Mouse (Mus musculus) layer of hippocampus, adult 18-20 months (tissue): ENCODE measurements around the gene Snx18. TPM values are rescaled to one million over a fixed set of nuclear protein-coding genes. Genes with fewer than 3 reads are reported as not detected.

Experiments
- DNase-seq, 2 experiments: peaks; one replicate each; pipeline ENCODE4 v3.0.0; 2022; ENCODE audit warnings: low spot score in 2 of 2
- total RNA-seq, 2 experiments: library from RNA; stranded (reverse); gene quantifications; 2 replicates each; pipeline ENCODE4 v1.2.3; 2021

The Snx18 gene
- total RNA-seq, 2 experiments from 2014 or later: 22.7 to 23.5 TPM

DNA sequence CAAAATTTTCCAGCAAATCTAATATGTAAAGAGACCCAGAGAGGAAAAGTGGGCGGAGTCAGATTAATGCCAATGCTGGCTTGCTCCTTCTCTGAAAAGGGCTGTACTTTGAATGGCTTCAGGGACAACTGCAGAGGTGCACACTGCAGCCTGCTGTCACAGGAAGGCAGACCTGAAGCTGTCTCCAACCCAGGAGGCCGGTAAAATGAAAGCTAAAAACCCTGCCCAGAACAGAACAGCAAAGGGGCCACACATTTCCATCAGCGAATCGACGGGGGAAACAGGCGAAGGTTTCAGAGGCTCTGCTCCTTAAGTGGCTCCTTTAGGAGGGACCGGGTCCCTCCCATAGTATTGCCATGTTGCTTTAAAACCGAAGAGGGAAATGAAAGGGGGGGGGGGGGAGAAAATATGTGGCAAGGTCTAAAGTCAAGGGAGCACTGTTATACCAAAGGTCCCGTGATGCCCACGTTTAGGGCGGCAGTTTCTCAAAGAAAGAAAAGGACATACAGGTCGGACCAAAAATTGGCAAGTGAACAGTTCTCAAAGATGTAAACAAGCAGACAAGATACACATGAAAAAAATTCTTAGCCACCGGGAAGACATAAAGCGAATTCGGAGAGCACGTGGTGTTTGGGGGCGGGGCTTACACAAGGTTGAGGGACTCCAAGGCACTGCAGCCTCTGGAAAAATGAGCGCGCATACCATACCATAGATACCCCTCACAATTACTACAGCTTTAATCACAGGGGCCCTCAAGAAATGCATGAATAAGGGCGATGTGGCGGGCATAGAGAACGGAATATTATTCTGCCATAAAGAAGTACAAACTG lies 18.4 kb downstream of the Snx18 start:
- no peak for DNase-seq

DNA sequence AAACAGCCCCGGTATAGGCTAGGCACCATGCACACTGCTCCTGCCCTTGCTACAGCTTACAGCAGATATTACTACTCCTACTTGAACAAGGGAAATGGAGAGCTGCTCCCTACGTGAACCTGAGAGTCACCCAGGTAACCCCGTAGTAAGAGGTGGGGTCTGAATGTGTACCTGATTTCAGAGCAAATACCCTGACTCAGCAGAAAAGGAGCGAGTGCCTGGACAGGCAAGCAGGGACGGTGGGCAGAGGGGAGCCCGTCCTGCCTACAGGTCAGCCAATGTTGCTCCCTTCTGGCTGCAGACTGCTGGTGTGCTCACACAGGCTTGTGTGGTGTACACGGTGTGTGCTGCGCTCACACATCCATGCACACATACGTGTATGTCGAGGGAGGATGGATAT lies 20.7 kb downstream of the Snx18 start:
- no peak for DNase-seq

GRCm38 (mm10) chr13:113596821-113597541 lies 21.4 kb downstream of the Snx18 start:
- no peak for DNase-seq

GRCm38 (mm10) chr13:113595987-113596386 lies 22.4 kb downstream of the Snx18 start:
- DNase-seq: no peak

DNA sequence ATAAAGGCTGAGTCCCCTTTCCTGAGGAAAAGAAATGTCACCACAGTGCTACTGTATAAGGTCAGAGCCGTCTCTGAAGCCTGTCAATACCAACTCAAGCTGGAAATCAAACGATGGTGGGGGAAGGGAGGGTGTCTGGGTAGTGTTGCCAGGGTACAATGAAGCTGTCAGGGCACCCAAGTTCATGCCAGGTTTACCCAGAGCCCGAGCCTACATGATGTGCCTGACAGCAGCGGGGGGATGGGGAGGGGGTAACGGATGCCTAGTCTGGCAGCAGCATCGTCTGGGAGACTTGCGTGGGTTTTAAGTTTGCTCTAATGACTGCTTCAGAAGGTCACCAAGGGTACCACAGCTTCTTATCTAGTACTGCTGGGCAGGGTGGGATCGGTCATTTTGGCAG lies 23.1 kb downstream of the Snx18 start:
- no peak for DNase-seq

- DNase-seq: no peak
Observed at GRCm38 (mm10) chr13:113594361-113594760, 24.0 kb downstream of the Snx18 start.

GRCm38 (mm10) chr13:113593711-113594110 lies 24.7 kb downstream of the Snx18 start:
- no peak for DNase-seq

DNA sequence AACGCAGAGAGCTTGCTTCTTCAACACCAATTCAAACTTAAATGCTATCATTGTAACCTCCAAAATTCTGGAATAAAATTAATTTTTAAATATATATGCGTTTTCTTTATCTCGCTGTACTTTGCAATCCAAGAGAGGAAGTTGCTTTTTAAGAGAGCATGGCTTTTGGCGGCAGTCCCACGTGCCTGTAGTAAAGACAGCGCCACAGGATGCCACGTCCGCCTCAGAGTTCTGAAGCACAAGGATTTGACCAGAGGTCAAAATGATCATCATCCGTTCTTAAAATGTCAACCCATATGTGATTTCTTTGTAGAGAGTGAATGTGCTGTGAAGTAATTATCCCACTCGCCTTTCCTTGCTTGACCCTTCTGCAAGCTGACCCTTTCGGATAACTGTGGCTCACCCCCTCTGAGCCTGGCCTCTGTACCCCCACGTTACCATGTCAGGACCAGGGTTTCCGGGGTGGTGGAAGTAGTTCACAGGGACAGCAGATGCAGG lies 25.6 kb downstream of the Snx18 start:
- DNase-seq: no peak

DNA sequence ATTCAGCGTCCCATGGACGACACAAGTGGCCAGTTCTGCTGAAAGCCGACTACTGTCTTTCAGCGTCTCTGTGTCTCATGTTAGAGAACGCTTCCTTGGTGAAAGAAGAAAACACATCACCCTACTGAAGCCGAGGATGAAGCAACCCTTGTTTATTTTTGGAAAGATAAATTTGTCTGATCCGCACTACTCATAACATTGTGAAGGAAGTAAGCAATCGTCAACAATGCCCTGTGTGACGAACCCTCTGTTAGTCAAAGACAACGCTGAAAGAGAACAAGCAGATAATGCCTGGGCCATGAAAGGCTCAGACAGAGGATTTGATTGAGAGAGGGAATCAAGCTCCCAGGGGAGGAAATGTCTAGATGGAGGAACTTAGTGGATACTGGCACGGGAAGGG lies 27.0 kb downstream of the Snx18 start:
- DNase-seq: no peak

GRCm38 (mm10) chr13:113590216-113590615 lies 28.1 kb downstream of the Snx18 start:
- no peak for DNase-seq

- no peak for DNase-seq
Observed at GRCm38 (mm10) chr13:113589499-113589898, 28.9 kb downstream of the Snx18 start.

DNA sequence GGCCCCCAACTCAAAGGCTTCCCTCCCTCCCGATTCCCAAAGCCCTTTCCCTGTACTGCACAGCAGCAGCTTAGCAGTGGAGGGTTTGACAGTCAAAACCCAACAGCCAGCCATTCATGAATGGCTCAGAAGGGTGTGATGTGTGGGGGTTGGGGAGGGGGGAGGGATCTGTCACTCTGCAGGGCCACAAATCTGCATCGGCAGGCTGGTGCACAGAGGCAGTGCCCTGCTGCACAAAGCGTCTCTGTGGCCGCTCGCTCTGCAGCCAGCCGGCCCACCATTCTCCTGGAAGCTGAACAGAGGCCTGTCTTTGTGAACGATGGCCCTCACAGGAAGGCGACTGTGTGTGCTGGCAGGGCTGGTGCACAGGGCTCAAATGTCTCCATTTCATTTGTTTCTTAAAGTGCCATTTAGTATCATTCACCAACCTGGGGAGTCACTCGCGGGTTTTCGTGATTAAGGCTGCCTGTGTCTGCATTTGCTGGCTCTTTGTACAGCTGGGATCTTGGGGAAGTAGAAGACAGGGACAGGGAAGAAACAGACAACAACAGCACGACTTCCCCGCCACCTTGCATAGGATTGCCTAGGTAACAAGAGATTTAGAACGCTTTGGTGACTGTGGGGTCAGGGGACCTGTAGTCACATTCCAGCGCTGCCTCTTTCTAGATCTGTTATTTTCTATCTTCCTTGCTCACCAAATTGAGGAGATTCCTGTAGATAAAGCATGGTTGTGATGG lies 31.0 kb downstream of the Snx18 start:
- DNase-seq: peak in 1 of 2 experiments; percentile 61

DNA sequence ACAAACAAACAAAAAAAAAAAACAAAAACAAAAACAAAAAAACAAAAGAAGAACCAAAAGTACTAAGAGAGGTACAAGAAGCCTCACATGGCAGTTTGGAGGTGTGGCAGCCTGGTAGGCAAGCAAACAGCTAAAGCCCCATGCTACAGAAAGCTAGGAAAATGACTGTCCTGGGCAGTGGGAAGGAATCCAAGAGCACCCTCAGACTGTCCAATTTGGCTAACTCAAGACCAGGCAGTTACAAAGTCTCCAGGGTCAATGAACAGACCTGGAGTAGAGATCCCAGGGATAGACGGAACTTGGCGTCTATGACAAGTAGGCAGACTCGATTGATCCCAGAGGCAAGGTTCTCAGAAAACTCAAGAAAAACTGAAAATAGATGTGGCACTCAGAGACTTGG lies 32.8 kb downstream of the Snx18 start:
- no peak for DNase-seq

DNA sequence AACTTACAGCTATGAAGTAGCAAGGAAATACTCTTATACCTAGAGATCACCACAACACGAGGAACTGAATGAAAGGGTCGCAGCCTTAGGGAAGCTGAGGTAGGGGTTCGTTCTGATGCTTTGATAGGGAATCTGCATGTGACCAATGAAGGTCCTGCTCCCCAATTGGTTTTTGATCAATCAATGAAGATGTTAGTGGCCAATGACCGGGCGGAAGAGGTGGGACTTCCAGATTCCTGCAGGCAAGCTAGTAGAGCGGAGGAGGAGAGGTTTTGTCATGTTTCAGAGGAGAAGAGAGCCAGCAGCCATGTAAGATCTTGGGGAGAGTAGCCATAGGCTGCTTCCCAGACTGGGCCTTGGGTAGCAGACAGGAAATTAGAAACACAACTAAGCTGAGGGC lies 33.9 kb downstream of the Snx18 start:
- DNase-seq: no peak

GRCm38 (mm10) chr13:113583563-113583962 lies 34.8 kb downstream of the Snx18 start:
- DNase-seq: no peak

DNA sequence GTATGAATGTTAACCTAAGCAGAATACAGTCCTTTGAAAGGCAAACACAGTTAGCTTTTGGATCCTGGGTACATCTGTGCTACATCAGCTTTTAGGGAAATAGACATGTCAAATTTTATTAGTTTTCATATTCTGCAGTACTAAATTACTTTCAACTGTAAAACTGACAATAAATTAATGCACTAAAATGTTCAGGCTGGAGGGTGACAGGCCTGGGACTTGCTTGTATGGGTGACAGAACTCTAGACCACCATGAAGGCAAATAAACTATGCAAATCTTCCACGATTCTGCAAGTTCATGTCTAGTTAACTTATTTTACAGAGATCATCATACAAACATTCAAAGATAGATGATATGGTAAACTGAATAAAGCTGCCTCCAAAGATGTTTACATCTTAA lies 36.3 kb downstream of the Snx18 start:
- DNase-seq: no peak

- DNase-seq: no peak
Observed at GRCm38 (mm10) chr13:113581436-113581835, 36.9 kb downstream of the Snx18 start.

GRCm38 (mm10) chr13:113580400-113580790 lies 38.0 kb downstream of the Snx18 start:
- no peak for DNase-seq

GRCm38 (mm10) chr13:113579788-113580399 lies 38.5 kb downstream of the Snx18 start:
- DNase-seq: no peak

DNA sequence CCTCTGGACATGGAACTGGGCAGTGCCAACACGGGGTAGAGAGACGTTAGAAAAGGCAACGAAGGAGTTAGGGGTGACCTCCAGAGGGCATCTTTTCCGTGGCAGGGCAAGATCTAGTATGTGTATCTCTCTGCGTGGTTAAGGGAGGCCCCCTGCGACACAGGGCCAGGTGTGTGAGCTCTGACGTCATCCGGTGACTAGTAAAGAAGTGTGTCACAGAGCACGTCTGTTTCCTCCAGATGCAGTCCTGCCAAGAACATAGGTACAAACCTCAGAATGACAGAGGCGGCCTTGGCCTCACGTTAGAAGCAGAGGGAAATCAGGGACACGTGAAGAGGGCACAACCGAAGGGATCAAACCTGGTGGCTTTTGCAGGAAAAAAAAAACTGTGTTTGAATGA lies 44.1 kb downstream of the Snx18 start:
- DNase-seq: no peak

DNA sequence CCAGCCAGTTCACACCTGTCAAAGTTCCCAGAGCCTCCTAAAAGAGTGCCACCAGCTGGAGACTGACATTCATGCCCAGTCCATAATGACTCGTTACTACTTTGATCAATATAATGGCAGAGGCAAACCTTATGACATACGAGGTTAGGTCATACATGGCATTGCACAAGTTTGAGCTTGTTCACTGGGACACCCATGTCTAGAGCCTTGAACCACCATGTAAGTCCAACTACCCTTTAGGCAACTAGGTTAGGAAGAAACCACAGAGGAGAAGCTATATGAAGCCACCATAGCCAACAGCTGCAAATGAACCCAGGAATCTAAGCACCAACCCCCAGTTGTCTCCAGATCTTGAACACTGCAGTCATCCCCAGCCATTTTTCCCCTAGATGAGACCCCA lies 45.0 kb downstream of the Snx18 start:
- DNase-seq: no peak
